Mouse (Mus musculus): ENCODE measurements around the gene Arhgap24.

DNA sequence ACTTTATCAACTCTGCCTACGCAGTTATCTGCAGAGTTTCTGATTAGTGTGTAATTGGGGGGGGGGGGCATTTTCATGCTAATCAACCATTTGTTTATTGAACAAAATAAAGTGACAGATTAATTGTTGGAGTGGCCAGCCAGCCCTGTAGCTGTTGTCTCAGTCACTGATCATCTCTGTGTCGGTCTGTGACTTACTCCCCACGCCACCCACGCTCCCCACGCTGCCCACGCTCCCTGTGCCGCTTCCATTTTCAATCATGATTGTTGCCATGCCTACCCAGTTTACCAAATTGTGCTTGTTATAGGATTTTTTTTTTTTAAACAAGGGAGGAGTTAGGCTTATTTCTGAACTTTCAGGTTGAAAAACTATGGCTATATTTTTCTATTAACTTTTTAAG, 34.3 kb downstream of the Arhgap24 start:
- TF ChIP-seq SRF (IDR thresholded peaks at IDR 0.05; ENCODE audit: control insufficient read depth, insufficient read length, low read depth): no peak
- TF ChIP-seq USF1 (IDR thresholded peaks at IDR 0.05; ENCODE audit: low read depth): no peak
- no peak for TF ChIP-seq MAX (IDR thresholded peaks at IDR 0.05; ENCODE audit: low read depth)
- TF ChIP-seq TCF3 (IDR thresholded peaks at IDR 0.05; ENCODE audit: insufficient read length, low read depth): no peak

Measured in myocyte (in vitro differentiated cells).